Mouse (Mus musculus): ENCODE measurements around the gene Fam174b. TPM values are rescaled to one million over a fixed set of nuclear protein-coding genes. Genes with fewer than 3 reads are reported as not detected.

Fam174b gene
- polyA plus RNA-seq (2015; fragmentation: Nextera tagmentation; extraction: Ambion mirVana), result 68.6 and 68.9 TPM in 2 replicates

GRCm38 (mm10) chr7:73740111-73741035, at the start of gene Fam174b:
Gene Fam174b, plus strand, starts transcription at chr7:73740302.
- WGBS, result under 1% methylated on average over 94 of the region's 94 CpGs
- peak within 1 kb of the TSS; percentile 70 for H3K4me3 ChIP-seq

GRCm38 (mm10) chr7:73697092-73697491, 43.0 kb upstream of the Fam174b start:
- 65% methylated on average over 3 of the region's 3 CpGs for WGBS
- Histone ChIP-seq H3K27me3 (no peaks in the 10 kb centered on the region; the same call in 1 of the 2 replicates), H3K9me3 (no peaks in the 10 kb centered on the region), H3K36me3 (no peaks in the 10 kb centered on the region), H3K4me3 (no peak overlapping the region), H3K27ac (no peak overlapping the region), H3K9ac (no peak overlapping the region), H3K4me1 (no peaks in the 10 kb centered on the region), H3K4me2 (no peak overlapping the region)
- ATAC-seq (ENCODE audit: insufficient number of reproducible peaks, insufficient read depth, low FRiP score, low TSS enrichment, low read depth), result no peak

More at GRCm38 (mm10) chr7:73740111-73741035, at the start of gene Fam174b:
- Histone ChIP-seq H3K9ac (peak within 1 kb of the TSS; percentile 81), H3K27me3 (peaks cover 9% of the 10 kb centered on the region), H3K36me3 (no peaks in the 10 kb centered on the region), H3K9me3 (no peaks in the 10 kb centered on the region), H3K27ac (peak within 1 kb of the TSS; percentile 87), H3K4me1 (peaks cover 40% of the 10 kb centered on the region), H3K4me2 (peak within 1 kb of the TSS; percentile 98)
- peak; percentile 76 for ATAC-seq (ENCODE audit: insufficient number of reproducible peaks, insufficient read depth, low FRiP score, low TSS enrichment, low read depth)

DNA sequence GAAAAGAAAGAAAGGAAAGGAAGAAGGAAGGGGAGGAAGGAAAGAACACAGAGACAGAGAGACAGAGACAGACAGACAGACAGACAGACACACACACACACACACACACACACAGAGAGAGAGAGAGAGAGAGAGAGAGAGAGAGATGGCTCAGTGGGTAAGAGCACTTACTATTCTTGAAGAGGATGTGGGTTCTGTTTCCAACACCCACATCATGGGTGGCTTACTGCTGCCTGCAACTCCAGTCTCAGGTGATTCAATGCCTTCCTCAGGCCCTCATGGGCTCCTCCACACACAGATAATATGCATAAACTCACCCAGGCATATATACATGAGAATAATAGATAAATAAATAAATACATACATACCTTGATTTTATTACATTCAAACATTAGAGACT, 35.8 kb upstream of the Fam174b start:
- no peak for ATAC-seq (ENCODE audit: insufficient number of reproducible peaks, insufficient read depth, low FRiP score, low TSS enrichment, low read depth)
- Histone ChIP-seq H3K9ac (no peak overlapping the region), H3K36me3 (no peaks in the 10 kb centered on the region), H3K4me3 (no peak overlapping the region), H3K27ac (no peak overlapping the region), H3K27me3 (no peaks in the 10 kb centered on the region; the same call in 1 of the 2 replicates), H3K9me3 (no peaks in the 10 kb centered on the region), H3K4me1 (no peaks in the 10 kb centered on the region), H3K4me2 (no peak overlapping the region)

GRCm38 (mm10) chr7:73713506-73713905, 26.6 kb upstream of the Fam174b start:
- Histone ChIP-seq H3K4me1 (peaks cover 11% of the 10 kb centered on the region), H3K4me2 (no peak overlapping the region), H3K27me3 (no peaks in the 10 kb centered on the region), H3K9ac (no peak overlapping the region), H3K27ac (no peak overlapping the region), H3K4me3 (no peak overlapping the region), H3K36me3 (no peaks in the 10 kb centered on the region), H3K9me3 (0 out of 2 replicates have a peak, but pooled peaks cover 2% of the 10 kb centered on the region)
- WGBS, result 87% methylated on average over 8 of the region's 8 CpGs
- ATAC-seq (ENCODE audit: insufficient number of reproducible peaks, insufficient read depth, low FRiP score, low TSS enrichment, low read depth), result no peak

- Histone ChIP-seq H3K27ac (peak overlapping the region; percentile 48; the same call in 1 of the 2 replicates), H3K4me3 (no peak overlapping the region), H3K9me3 (0 out of 2 replicates have a peak, but pooled peaks cover 2% of the 10 kb centered on the region), H3K4me2 (peak overlapping the region; percentile 33; the same call in 1 of the 2 replicates), H3K9ac (0 out of 2 replicates have a peak overlapping the region, but pooled peaks have one; percentile 27), H3K4me1 (peaks cover 11% of the 10 kb centered on the region), H3K27me3 (no peaks in the 10 kb centered on the region), H3K36me3 (no peaks in the 10 kb centered on the region)
- 41% methylated on average over 15 of the region's 15 CpGs for WGBS
- ATAC-seq (ENCODE audit: insufficient number of reproducible peaks, insufficient read depth, low FRiP score, low TSS enrichment, low read depth), result peak; percentile 69
Measured at GRCm38 (mm10) chr7:73715928-73716749, 24.0 kb upstream of the Fam174b start.

DNA sequence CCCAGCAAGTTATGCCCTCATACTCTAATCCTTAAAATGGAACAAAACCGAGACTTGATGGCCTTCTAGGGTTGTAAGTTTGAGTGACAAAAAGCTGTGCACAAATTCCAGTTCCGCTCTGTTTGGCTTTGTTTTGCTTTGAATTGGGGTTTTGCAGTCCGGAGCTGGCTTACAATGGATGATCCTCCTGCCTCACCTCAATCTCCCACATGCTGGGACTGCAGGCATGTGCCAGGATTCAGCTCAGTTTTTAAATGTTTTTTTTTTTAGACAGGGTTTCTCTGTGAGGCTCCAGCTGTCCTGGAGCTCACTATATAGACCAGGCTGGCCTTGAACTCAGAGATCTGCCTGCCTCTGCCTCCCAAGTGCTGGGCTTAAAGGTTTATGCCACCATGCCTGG, 23.3 kb upstream of the Fam174b start:
- H3K27me3 ChIP-seq, result peaks cover 3% of the 10 kb centered on the region; the same call in 1 of the 2 replicates
- ATAC-seq (ENCODE audit: insufficient number of reproducible peaks, insufficient read depth, low FRiP score, low TSS enrichment, low read depth), result no peak
- H3K4me3 ChIP-seq, result no peak overlapping the region
- peaks cover 11% of the 10 kb centered on the region for H3K4me1 ChIP-seq
- no peak overlapping the region for H3K9ac ChIP-seq
- H3K4me2 ChIP-seq, result no peak overlapping the region
- no peaks in the 10 kb centered on the region for H3K36me3 ChIP-seq
- H3K27ac ChIP-seq, result no peak overlapping the region; the same call in 1 of the 2 replicates
- WGBS, result 50% methylated on average over 3 of the region's 3 CpGs
- 0 out of 2 replicates have a peak, but pooled peaks cover 2% of the 10 kb centered on the region for H3K9me3 ChIP-seq

DNA sequence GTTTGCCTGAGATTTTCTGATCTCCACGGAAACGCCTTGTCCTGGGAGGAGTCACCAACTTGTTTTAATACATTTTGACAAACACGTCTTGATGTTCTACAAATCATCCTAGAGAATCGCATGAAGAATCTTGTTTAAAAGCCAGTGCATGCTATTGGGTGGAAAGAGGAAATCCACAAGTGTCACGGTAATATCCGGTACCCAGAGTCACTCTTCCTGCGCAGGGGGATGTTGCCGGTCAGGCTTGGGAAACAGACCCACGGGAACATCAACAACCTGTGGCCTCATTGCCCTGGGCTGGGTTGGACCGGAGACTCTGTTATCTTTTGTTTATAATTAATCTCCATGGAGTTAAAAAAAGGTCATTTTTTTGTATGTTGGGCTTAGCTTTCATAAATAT, 22.1 kb upstream of the Fam174b start:
- no peak overlapping the region for H3K4me2 ChIP-seq
- no peak overlapping the region for H3K27ac ChIP-seq
- no peak overlapping the region for H3K9ac ChIP-seq
- peaks cover 11% of the 10 kb centered on the region for H3K4me1 ChIP-seq
- H3K4me3 ChIP-seq, result no peak overlapping the region
- ATAC-seq (ENCODE audit: insufficient number of reproducible peaks, insufficient read depth, low FRiP score, low TSS enrichment, low read depth), result no peak
- H3K36me3 ChIP-seq, result no peaks in the 10 kb centered on the region
- peaks cover 4% of the 10 kb centered on the region; the same call in 1 of the 2 replicates for H3K27me3 ChIP-seq
- H3K9me3 ChIP-seq, result 0 out of 2 replicates have a peak, but pooled peaks cover 2% of the 10 kb centered on the region
- 58% methylated on average over 10 of the region's 10 CpGs for WGBS

GRCm38 (mm10) chr7:73718497-73719007, 21.6 kb upstream of the Fam174b start:
- Histone ChIP-seq H3K36me3 (no peaks in the 10 kb centered on the region), H3K4me2 (no peak overlapping the region), H3K9me3 (0 out of 2 replicates have a peak, but pooled peaks cover 2% of the 10 kb centered on the region), H3K4me1 (peaks cover 11% of the 10 kb centered on the region), H3K27ac (no peak overlapping the region), H3K9ac (no peak overlapping the region), H3K4me3 (no peak overlapping the region), H3K27me3 (peaks cover 4% of the 10 kb centered on the region; the same call in 1 of the 2 replicates)
- ATAC-seq (ENCODE audit: insufficient number of reproducible peaks, insufficient read depth, low FRiP score, low TSS enrichment, low read depth), result no peak
- 42% methylated on average over 5 of the region's 5 CpGs for WGBS

- H3K27me3 ChIP-seq, result peaks cover 4% of the 10 kb centered on the region; the same call in 1 of the 2 replicates
Measured at GRCm38 (mm10) chr7:73721046-73721445, 19.1 kb upstream of the Fam174b start.

DNA sequence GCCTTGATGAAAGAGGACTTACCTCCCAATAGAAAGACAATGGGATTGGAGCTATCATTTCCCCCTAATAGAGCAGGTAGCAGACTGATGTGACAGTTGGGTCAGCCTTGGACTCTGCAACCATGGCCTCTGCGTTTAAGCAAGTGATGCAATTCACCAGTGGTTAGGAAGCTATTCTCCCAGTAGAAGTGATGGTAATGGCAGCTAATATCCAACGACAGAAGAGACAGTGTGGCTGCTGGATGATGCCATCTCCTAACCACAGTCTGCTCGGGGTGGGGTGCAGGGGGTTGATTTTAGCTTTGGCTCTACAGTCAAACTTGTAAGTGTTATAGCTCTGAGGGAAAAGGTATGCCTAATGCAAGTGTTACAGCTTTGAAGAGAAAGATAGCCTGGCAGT, 18.3 kb upstream of the Fam174b start:
- Histone ChIP-seq H3K4me3 (no peak overlapping the region), H3K27me3 (peaks cover 4% of the 10 kb centered on the region; the same call in 1 of the 2 replicates), H3K4me1 (peaks cover 6% of the 10 kb centered on the region), H3K9ac (no peak overlapping the region), H3K4me2 (no peak overlapping the region), H3K27ac (no peak overlapping the region), H3K9me3 (no peaks in the 10 kb centered on the region), H3K36me3 (no peaks in the 10 kb centered on the region)
- WGBS, result 76% methylated on average over 3 of the region's 3 CpGs
- ATAC-seq (ENCODE audit: insufficient number of reproducible peaks, insufficient read depth, low FRiP score, low TSS enrichment, low read depth), result no peak

More at GRCm38 (mm10) chr7:73721046-73721445, 19.1 kb upstream of the Fam174b start:
- peaks cover 10% of the 10 kb centered on the region for H3K4me1 ChIP-seq
- H3K9ac ChIP-seq, result no peak overlapping the region
- H3K9me3 ChIP-seq, result no peaks in the 10 kb centered on the region
- no peak for ATAC-seq (ENCODE audit: insufficient number of reproducible peaks, insufficient read depth, low FRiP score, low TSS enrichment, low read depth)
- H3K36me3 ChIP-seq, result no peaks in the 10 kb centered on the region
- no peak overlapping the region for H3K4me3 ChIP-seq
- no peak overlapping the region for H3K4me2 ChIP-seq
- 76% methylated on average over 3 of the region's 3 CpGs for WGBS
- no peak overlapping the region for H3K27ac ChIP-seq

GRCm38 (mm10) chr7:73729913-73730312, 10.2 kb upstream of the Fam174b start:
- H3K4me3 ChIP-seq, result no peak overlapping the region
- no peaks in the 10 kb centered on the region for H3K9me3 ChIP-seq
- no peak overlapping the region for H3K27ac ChIP-seq
- H3K4me1 ChIP-seq, result no peaks in the 10 kb centered on the region
- 49% methylated on average over 7 of the region's 7 CpGs for WGBS
- ATAC-seq (ENCODE audit: insufficient number of reproducible peaks, insufficient read depth, low FRiP score, low TSS enrichment, low read depth), result no peak
- H3K4me2 ChIP-seq, result no peak overlapping the region
- H3K27me3 ChIP-seq, result no peaks in the 10 kb centered on the region
- H3K9ac ChIP-seq, result no peak overlapping the region
- no peaks in the 10 kb centered on the region for H3K36me3 ChIP-seq

All from embryonic facial prominence, embryonic 13.5 days (tissue).